Mouse (Mus musculus): ENCODE data around the gene Tmprss11b. TPM values are rescaled to one million over a fixed set of nuclear protein-coding genes. Genes with fewer than 3 reads are reported as not detected.

Gene Tmprss11b
- polyA plus RNA-seq, 1 experiment, result not detected

GRCm38 (mm10) chr5:86640795-86641194 is 35.4 kb downstream of the Tmprss11b start:
- 55% methylated on average over 3 of the region's 3 CpGs for WGBS
- no peaks in the 10 kb centered on the region for H3K27me3 ChIP-seq (replicated peaks; ENCODE audit: control insufficient read depth, insufficient read depth, low read length)

GRCm38 (mm10) chr5:86632324-86632723 is 43.8 kb downstream of the Tmprss11b start, which contains the start of gene Tmprss11f:
Gene Tmprss11f (minus strand): TSS chr5:86632424.
- no peak within 1 kb of the TSS for H3K4me3 ChIP-seq (ENCODE audit: insufficient read depth, low read depth, low read length)
- TF ChIP-seq POLR2A (IDR thresholded peaks at IDR 0.05; ENCODE audit: low read depth, low read length), result no peak
- WGBS, result 60% methylated on average over 5 of the region's 5 CpGs
- H3K27me3 ChIP-seq (replicated peaks; ENCODE audit: control insufficient read depth, insufficient read depth, low read length), result no peaks in the 10 kb centered on the region
- H3K4me1 ChIP-seq (ENCODE audit: control insufficient read depth, insufficient read depth, low read length), result no peaks in the 10 kb centered on the region
- H3K36me3 ChIP-seq (ENCODE audit: control insufficient read depth, insufficient read depth, low read length), result no peaks in the 10 kb centered on the region
- no peak within 1 kb of the TSS for H3K27ac ChIP-seq (ENCODE audit: insufficient read depth, low read depth, low read length)
- DNase-seq, result no peak

More at GRCm38 (mm10) chr5:86640795-86641194, 35.4 kb downstream of the Tmprss11b start:
- H3K4me3 ChIP-seq (ENCODE audit: insufficient read depth, low read depth, low read length), result no peak overlapping the region
- DNase-seq, result no peak
- TF ChIP-seq CTCF (conservative IDR thresholded peaks at IDR 0.05; ENCODE audit: insufficient read depth, insufficient read length, low read depth, low read length) (no peak), POLR2A (IDR thresholded peaks at IDR 0.05; ENCODE audit: low read depth, low read length) (no peak)
- no peak overlapping the region for H3K27ac ChIP-seq (ENCODE audit: insufficient read depth, low read depth, low read length)
- no peaks in the 10 kb centered on the region for H3K36me3 ChIP-seq (ENCODE audit: control insufficient read depth, insufficient read depth, low read length)
- H3K4me1 ChIP-seq (ENCODE audit: control insufficient read depth, insufficient read depth, low read length), result no peaks in the 10 kb centered on the region

- H3K27me3 ChIP-seq (replicated peaks; ENCODE audit: control insufficient read depth, insufficient read depth, low read length), result no peaks in the 10 kb centered on the region
- no peak for TF ChIP-seq POLR2A (IDR thresholded peaks at IDR 0.05; ENCODE audit: low read depth, low read length)
- TF ChIP-seq CTCF (conservative IDR thresholded peaks at IDR 0.05; ENCODE audit: insufficient read depth, insufficient read length, low read depth, low read length), result no peak
- H3K36me3 ChIP-seq (ENCODE audit: control insufficient read depth, insufficient read depth, low read length), result no peaks in the 10 kb centered on the region
- H3K27ac ChIP-seq (ENCODE audit: insufficient read depth, low read depth, low read length), result no peak overlapping the region
- no peak for DNase-seq
- no peaks in the 10 kb centered on the region for H3K4me1 ChIP-seq (ENCODE audit: control insufficient read depth, insufficient read depth, low read length)
- H3K4me3 ChIP-seq (ENCODE audit: insufficient read depth, low read depth, low read length), result no peak overlapping the region
- 63% methylated on average over 2 of the region's 2 CpGs for WGBS
Observed at GRCm38 (mm10) chr5:86630700-86631099, 45.5 kb downstream of the Tmprss11b start.

GRCm38 (mm10) chr5:86621778-86622177 is 54.4 kb downstream of the Tmprss11b start:
- 58% methylated on average over 1 of the region's 1 CpGs for WGBS
- Histone ChIP-seq H3K36me3 (ENCODE audit: control insufficient read depth, insufficient read depth, low read length) (no peaks in the 10 kb centered on the region), H3K27ac (ENCODE audit: insufficient read depth, low read depth, low read length) (no peak overlapping the region), H3K27me3 (replicated peaks; ENCODE audit: control insufficient read depth, insufficient read depth, low read length) (no peaks in the 10 kb centered on the region), H3K4me1 (ENCODE audit: control insufficient read depth, insufficient read depth, low read length) (no peaks in the 10 kb centered on the region), H3K4me3 (ENCODE audit: insufficient read depth, low read depth, low read length) (no peak overlapping the region)
- no peak for TF ChIP-seq POLR2A (IDR thresholded peaks at IDR 0.05; ENCODE audit: low read depth, low read length)
- TF ChIP-seq CTCF (conservative IDR thresholded peaks at IDR 0.05; ENCODE audit: insufficient read depth, insufficient read length, low read depth, low read length), result no peak
- no peak for DNase-seq

Other genes starting within 250 kb of the Tmprss11b start
- not detected in 2 replicates for gene Tmprss11a, start 207.4 kb downstream of the Tmprss11b start, polyA plus RNA-seq (2012; rRNA removed)
- gene Tmprss11g, start 157.8 kb downstream of the Tmprss11b start, polyA plus RNA-seq (2012; rRNA removed), result 0.02 TPM in 1 of 2 replicates, not detected in the other
- gene Tmprss11f, start 43.9 kb downstream of the Tmprss11b start, polyA plus RNA-seq (2012; rRNA removed), result not detected in 2 replicates
- not detected in 2 replicates for gene Tmprss11e, start 69.5 kb upstream of the Tmprss11b start, polyA plus RNA-seq (2012; rRNA removed)
- gene Ythdc1, start 127.9 kb upstream of the Tmprss11b start, polyA plus RNA-seq (2012; rRNA removed), result 12.4 and 16.4 TPM in 2 replicates
- 23.0 and 29.8 TPM in 2 replicates for gene Ugt2b34, start 230.6 kb upstream of the Tmprss11b start, polyA plus RNA-seq (2012; rRNA removed)